Mouse (Mus musculus): ENCODE results near the gene Pfn4.

DNA sequence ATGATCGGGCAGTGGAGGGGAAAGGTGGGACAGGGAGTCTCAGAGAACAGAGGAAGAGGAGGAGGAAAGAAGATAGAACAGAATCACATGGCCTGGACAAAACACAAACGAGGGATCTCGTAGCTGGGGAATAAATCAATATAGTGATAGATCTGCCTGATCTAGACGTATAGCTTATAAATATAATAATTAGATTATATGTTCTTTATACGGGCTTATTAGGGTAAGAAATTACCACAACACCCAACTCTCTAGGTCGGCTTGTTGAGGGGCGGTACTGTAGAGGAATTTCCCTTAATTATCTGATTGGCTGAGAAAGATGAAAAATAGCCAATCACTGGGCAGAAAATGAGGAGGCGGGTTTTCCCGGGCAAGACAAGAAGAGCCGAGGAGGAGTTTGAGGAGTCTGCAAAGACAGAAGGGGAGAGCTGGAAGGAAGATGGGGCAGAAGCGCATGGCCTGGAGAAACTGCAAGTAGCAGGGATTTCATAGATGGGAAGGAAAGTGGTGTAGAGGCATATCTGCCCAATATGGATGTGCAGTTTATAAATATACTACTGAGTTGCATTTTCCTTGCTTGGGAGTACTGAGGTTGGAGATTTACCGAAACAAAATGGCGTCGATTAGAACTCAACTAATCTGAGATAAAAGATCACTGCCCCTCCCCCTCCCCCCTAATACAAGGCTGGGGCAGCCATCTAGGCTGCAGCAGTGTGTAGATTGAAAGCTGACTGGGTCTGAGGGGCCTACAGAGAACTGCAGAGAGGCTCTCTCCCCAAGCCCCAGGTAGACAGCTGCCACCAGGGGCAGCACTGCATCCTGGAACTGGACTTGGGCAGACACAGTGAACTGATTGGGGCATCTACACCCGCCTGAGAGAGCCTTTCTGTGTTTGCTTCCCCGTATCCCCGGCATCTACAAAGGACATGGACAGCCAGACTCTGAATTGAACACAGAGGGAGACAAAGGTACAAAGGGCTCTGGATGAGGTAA lies 48.8 kb upstream of the Pfn4 start:
- TF ChIP-seq CTCF (IDR thresholded peaks at IDR 0.05; ENCODE audit: borderline replicate concordance, insufficient read depth, low read depth, low read length) = no peak
- TF ChIP-seq POLR2A (IDR thresholded peaks at IDR 0.05; ENCODE audit: borderline replicate concordance, insufficient read depth, low read length) = no peak
